Mouse (Mus musculus): ENCODE measurements at regions not wholly inside any gene's neighbourhood (a gene's known extent, or its start where the extent isn't known, plus 50 kb on each side); places are given as distances from the start of the nearest gene placed in this dataset.

- TF ChIP-seq CTCF (IDR thresholded peaks at IDR 0.05; ENCODE audit: low read depth, low read length) (no peak), POLR2A (IDR thresholded peaks at IDR 0.05; ENCODE audit: extremely low read depth, insufficient read depth, low read length) (no peak)
These were observed 66.0 kb upstream of the Cited2 start for GRCm38 (mm10) chr10:17656872-17657482.
